Mouse (Mus musculus) right cerebral cortex, postnatal 10 days (tissue): ENCODE results near the gene Hrh2.

Experiments
- DNase-seq, 2 experiments: peaks; one replicate each; pipeline ENCODE4 v3.0.0; 2021; ENCODE audit warnings: low spot score in 2 of 2

Gene Hrh2

GRCm38 (mm10) chr13:54215777-54216316 is 23.9 kb downstream of the Hrh2 start:
- DNase-seq, result no peak

GRCm38 (mm10) chr13:54218341-54218740 is 26.4 kb downstream of the Hrh2 start:
- peak; percentile 57 to 62 for DNase-seq

DNA sequence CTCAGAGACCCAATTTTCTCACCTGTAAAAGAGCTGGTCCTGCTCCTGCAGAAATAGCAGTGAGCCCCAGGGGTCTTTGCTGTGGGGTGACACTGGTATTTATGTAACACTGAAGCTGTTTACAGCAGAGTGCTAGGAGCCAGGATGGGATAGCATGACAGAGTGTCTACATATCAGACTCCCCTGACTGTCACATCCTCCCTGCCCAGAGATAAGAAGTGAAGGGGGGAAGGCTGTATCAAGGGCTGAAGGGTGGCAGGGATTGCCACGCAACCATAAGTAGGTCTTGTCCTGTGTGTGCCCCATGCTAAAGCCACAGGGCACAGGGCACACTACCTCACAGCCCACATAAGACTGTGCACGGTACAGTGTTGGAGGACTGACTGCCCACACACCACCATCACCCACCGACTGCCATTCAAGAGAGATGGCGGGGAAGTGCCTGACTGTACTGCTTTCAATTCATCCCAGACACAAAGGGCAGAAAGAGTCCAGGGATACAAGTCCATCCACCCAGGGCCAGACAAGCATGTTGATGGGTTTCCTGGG is 29.8 kb downstream of the Hrh2 start:
- DNase-seq, result no peak

DNA sequence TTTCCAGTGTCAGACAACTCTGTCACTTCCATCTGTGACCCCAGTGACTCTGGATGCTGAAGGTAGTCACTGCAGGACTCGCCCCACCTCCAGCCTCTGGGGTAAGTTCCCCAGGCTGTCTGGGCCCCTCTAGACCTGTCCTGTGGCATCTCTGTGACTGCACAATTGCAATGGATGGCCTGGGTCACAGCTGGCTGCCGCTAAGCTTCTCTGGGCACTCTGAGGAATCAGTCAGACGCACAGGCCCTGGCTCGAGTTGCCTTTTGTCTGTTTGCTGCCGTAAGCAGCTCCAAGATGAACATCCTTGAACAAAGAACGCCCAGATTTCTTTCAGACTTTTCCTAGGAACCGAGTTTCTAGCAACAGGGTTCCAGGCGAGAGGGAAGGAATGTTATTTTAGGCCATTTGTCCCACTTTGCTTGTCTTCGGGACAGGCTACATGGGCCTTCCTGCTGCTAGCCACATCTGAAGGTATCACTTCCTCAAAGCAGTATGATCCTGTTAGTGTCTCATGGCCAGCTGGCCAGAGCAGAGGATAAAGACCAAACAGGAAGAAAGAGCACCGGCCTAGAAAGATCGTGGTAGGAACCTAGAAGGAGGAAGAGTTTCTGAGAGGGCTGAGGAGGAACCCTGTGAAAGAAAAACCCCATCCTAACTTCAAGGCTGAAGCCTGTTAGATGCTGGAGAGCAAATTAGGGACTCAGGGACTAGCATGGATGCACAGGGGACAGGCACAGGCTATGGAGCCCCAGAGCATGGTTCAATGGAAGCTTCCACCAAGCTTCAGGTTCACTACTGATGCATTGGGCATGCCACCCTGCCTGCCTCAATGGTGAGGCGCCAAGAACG is 31.2 kb downstream of the Hrh2 start:
- no peak for DNase-seq

DNA sequence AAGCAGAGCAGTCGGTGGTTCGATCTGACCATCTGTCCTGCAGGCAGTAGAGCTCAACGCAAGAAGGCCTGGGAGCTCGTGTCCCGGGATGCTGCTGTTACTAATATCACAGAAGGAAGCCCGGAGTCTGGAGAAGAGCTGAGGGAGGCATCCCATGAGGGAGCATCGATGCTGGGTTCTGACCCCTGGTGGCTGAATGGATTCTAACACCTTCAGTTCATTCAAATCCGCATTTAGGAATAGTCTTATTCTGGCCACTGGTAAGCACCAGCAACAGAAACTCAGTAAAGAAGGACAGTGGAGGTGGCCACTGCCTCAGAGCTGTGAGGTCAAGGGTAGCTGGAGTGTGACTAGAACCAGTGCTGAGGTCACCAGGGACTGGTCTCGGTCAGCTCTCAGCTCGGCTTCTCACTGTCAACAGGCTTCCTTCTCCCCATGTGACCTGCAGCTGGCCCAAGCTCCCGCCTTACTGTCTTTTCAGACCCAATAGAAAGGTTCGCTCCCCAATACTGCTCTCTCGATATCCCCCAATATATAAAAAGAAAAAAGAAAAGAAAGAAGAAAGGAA is 36.1 kb downstream of the Hrh2 start:
- DNase-seq, result peak; percentile 69 to 79

DNA sequence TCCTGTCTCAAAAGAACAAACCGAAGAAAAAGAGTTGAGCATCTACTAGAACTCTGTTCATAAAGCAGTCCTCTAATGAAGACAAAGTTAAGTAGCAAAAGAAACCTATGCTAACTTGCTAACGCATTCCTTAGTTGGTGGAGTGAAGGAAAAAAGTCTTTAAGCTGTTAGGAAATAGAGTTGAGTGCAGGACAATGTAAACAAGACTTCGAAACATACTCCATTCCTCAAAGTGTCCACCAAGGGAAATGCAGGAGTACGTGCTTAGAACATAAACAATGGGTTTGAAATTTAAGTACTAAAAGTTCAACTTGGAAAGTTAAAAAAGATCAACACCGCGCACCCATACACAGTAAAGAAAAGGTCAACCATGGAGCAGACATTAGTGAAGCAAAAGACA is 38.2 kb downstream of the Hrh2 start:
- DNase-seq, result no peak

DNA sequence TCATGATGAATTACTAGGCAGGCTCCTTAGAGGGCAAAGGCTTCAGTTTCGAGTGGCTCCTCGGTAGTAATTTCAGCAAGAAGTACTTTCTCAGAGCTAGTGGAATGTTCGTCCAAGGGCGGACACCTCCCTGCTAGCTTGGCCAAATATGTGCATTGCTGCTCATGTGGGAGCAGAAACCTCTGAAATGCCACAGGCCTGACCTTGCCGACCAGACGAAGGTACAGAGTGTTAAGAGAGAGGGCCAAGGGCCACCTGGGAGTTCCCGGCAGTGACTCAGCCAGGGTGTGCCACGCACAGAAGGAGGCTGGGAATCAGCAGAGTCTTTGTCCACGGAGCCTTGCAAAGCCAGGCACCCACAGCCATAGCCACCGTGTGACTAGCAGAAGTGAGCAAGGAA is 39.9 kb downstream of the Hrh2 start:
- no peak for DNase-seq

GRCm38 (mm10) chr13:54237512-54237911 is 45.6 kb downstream of the Hrh2 start:
- no peak for DNase-seq

- no peak for DNase-seq
Observed at GRCm38 (mm10) chr13:54238585-54239323, 46.8 kb downstream of the Hrh2 start.

- no peak for DNase-seq
Observed at GRCm38 (mm10) chr13:54242380-54242779, 50.5 kb downstream of the Hrh2 start.

DNA sequence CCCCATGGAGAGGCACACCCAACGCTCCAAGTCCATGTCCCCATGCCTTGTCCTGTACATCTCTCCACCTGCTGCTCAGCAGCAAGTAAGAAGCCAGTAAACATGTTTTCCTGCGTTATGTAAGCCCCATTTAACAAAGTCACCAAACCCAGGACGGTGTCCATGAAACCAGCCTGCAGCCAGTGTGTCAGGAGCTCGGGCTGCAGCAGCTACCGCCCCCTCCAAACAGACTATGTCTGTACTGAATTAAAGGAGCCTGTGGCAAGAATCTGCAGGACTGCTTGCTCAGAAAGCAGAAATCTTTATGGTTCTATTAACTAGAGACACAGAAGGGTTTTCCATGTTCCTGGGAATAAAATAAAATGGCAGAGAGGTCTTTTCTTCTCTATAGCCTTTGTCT is 53.3 kb downstream of the Hrh2 start:
- DNase-seq, result no peak

DNA sequence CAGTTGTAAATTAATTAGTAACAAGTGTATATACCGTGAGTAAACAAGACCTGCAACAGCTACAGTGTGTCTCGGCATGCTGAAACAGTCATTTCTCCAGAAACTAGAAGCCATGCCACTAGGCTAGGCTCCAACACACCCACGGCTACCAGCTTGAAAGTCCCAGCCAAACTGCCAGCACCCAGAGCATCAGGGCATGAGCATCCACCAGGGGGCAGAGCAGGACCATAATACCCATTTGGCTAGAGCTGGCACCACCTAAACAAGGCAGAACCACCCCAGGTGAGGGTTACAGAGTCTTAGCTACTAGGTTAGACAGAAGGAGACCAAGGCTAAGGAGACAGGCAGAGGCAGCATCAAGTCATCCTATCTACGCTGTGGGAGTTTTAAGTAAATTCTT is 55.6 kb downstream of the Hrh2 start:
- peak; percentile 86 to 89 for DNase-seq

GRCm38 (mm10) chr13:54248436-54248995 is 56.6 kb downstream of the Hrh2 start:
- DNase-seq, result no peak

- DNase-seq, result no peak
Observed at GRCm38 (mm10) chr13:54249007-54249406, 57.1 kb downstream of the Hrh2 start.

- no peak for DNase-seq
Observed at GRCm38 (mm10) chr13:54250346-54250745, 58.4 kb downstream of the Hrh2 start.

- no peak for DNase-seq
Observed at GRCm38 (mm10) chr13:54251541-54252225, 59.8 kb downstream of the Hrh2 start.

- DNase-seq, result peak; percentile 76 to 80
Observed at GRCm38 (mm10) chr13:54257580-54258223, 65.8 kb downstream of the Hrh2 start.

DNA sequence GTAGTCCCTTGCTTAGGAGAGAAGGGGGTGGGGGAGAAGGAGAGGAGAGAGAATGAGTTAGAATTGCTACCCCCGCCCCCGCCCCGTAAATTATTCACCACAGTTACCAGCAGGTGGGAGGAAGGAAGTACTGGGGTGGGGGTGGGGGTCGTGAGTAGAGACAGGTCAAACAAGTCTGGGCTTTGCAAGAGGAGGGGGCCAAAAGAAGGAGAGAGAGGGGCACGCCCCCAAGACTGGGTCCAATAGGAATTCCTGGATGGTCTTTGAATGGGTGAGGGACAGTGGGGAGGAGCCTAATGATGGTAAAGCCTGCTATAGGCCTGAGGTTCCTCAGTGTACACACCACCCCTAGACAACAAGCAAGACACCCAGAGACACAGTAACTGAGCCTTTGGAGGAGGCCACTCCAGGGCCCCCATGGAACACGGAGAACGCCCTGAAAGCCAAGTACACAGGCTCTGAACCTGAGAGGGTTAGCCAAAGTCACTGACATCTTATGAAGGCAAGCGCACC is 66.4 kb downstream of the Hrh2 start:
- DNase-seq, result no peak

DNA sequence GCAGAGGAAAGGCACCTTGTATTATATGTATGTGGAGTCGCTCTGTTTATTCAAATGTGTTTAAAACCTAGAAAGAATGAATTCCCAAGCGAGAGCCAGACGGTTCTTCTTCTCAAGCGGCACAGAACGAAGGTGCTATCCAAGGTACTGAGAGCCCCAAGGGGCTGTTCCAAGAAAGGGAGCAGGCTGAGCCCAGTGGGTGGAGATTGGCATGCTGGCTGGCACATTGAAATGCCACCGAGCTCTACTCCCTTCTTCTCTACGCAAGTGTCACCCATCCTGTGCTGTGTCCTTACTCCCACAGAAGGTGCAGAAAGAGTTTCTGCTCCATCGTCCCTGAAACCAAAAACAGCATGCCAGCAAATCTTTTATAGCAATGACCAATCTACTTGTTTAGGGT is 68.4 kb downstream of the Hrh2 start:
- DNase-seq, result peak; percentile 58 to 73

DNA sequence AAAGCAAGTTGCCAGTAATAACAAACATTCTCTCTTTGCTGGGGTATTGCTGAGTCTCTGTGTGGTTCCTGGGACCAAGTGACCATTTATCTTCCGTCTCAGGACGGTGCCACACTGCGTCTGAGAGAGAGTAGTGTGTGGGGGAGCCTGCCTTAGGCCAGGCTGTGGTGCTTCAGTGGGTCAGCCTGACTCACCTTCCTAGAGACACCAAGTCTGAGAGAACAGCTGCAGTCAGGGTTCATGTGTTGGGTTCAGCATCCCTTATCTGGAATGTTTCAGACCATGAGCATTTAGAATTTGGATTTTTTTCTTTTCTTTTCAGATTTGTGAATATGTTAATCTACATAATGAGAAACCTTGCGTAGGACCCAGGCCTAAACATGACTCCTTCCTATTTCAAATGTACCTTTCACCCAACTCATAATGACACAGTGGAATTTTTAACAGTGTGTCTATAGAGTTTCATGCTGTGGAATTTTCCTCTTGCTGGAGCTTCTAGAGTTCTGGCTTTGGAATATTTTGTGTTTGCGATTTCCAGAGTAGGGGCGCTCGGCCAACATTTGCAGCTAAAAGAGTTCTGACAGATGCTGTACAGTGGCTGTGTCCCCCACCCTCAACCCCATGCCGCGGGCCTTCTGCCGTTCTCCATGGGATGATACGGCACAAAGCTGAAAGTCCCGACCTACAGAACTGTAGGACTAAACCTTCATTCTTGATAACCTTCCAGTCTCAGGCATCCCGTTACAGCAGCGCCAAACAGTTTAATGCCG is 71.0 kb downstream of the Hrh2 start:
- DNase-seq, result no peak
